Mouse (Mus musculus): ENCODE results near the gene Actr2. TPM values are rescaled to one million over a fixed set of nuclear protein-coding genes. Genes with fewer than 3 reads are reported as not detected.
"Not testable (repeated sequence)": the region's sequence is repeated elsewhere in the genome, so short reads cannot be mapped to it uniquely, and the experiment has no call there.

Gene Actr2
- total RNA-seq, 2 experiments from 2014 or later, result 72.9 to 79.1 TPM

- intact Hi-C loops (cut with DNase I), result no loop called here
- no peak for DNase-seq (ENCODE audit: low spot score)
Observed at GRCm38 (mm10) chr11:20126673-20127516, 14.2 kb upstream of the Actr2 start.

GRCm38 (mm10) chr11:20125423-20125822, 12.7 kb upstream of the Actr2 start:
- DNase-seq (ENCODE audit: low spot score), result no peak
- intact Hi-C loops (cut with DNase I), result no loop called here

- intact Hi-C loops (cut with DNase I), result no loop called here
- DNase-seq (ENCODE audit: low spot score), result no peak
Observed at GRCm38 (mm10) chr11:20116701-20117100, 4.0 kb upstream of the Actr2 start.

GRCm38 (mm10) chr11:20116030-20116551, 3.4 kb upstream of the Actr2 start:
- intact Hi-C loops (cut with DNase I), result no loop called here
- DNase-seq (ENCODE audit: low spot score), result no peak

- peak; percentile 74 for DNase-seq (ENCODE audit: low spot score)
- intact Hi-C loops (cut with DNase I), result no loop called here
Observed at GRCm38 (mm10) chr11:20112006-20112740, 540 bp downstream of the Actr2 start.

GRCm38 (mm10) chr11:20108151-20108550, 4.6 kb downstream of the Actr2 start:
- no peak for DNase-seq (ENCODE audit: low spot score)
- intact Hi-C loops (cut with DNase I), result no loop called here

- intact Hi-C loops (cut with DNase I), result no loop called here
- DNase-seq (ENCODE audit: low spot score), result no peak
Observed at GRCm38 (mm10) chr11:20107683-20108082, 5.0 kb downstream of the Actr2 start.

GRCm38 (mm10) chr11:20106946-20107345, 5.8 kb downstream of the Actr2 start:
- DNase-seq (ENCODE audit: low spot score), result no peak
- intact Hi-C loops (cut with DNase I), result no loop called here

- intact Hi-C loops (cut with DNase I), result no loop called here
- DNase-seq (ENCODE audit: low spot score), result no peak
Observed at GRCm38 (mm10) chr11:20103949-20104348, 8.8 kb downstream of the Actr2 start.

- intact Hi-C loops (cut with DNase I), result no loop called here
- no peak for DNase-seq (ENCODE audit: low spot score)
Observed at GRCm38 (mm10) chr11:20086306-20086705, 26.4 kb downstream of the Actr2 start.

GRCm38 (mm10) chr11:20085635-20086034, 27.1 kb downstream of the Actr2 start:
- intact Hi-C loops (cut with DNase I), result no loop called here

GRCm38 (mm10) chr11:20075415-20075814, 37.3 kb downstream of the Actr2 start:
- intact Hi-C loops (cut with DNase I), result no loop called here
- no peak for DNase-seq (ENCODE audit: low spot score)

More at GRCm38 (mm10) chr11:20085635-20086034, 27.1 kb downstream of the Actr2 start:
- no peak for DNase-seq (ENCODE audit: low spot score)

GRCm38 (mm10) chr11:20072826-20073225, 39.9 kb downstream of the Actr2 start:
- DNase-seq (ENCODE audit: low spot score), result no peak
- intact Hi-C loops (cut with DNase I), result loop anchor here (2.0 to 5.0 kb wide), 2 partner anchors 151 to 242 kb away; partner anchors contain the start of gene Spred2

GRCm38 (mm10) chr11:20072174-20072573, 40.5 kb downstream of the Actr2 start:
- no peak for DNase-seq (ENCODE audit: low spot score)
- intact Hi-C loops (cut with DNase I), result loop anchor here (2.0 to 5.0 kb wide), 2 partner anchors 150 to 241 kb away; partner anchors contain the start of gene Spred2

GRCm38 (mm10) chr11:20068346-20069004, 44.2 kb downstream of the Actr2 start:
- intact Hi-C loops (cut with DNase I), result no loop called here
- DNase-seq (ENCODE audit: low spot score), result no peak

- DNase-seq (ENCODE audit: low spot score), result no peak
- intact Hi-C loops (cut with DNase I), result no loop called here
Observed at GRCm38 (mm10) chr11:20067521-20067920, 45.2 kb downstream of the Actr2 start.

- intact Hi-C loops (cut with DNase I), result no loop called here
- no peak for DNase-seq (ENCODE audit: low spot score)
Observed at GRCm38 (mm10) chr11:20066106-20066505, 46.6 kb downstream of the Actr2 start.

GRCm38 (mm10) chr11:20064926-20065325, 47.8 kb downstream of the Actr2 start:
- intact Hi-C loops (cut with DNase I), result no loop called here
- DNase-seq (ENCODE audit: low spot score), result no peak

GRCm38 (mm10) chr11:20064086-20064485, 48.6 kb downstream of the Actr2 start:
- DNase-seq (ENCODE audit: low spot score); intact Hi-C loops (cut with DNase I): not testable (repeated sequence)

- DNase-seq (ENCODE audit: low spot score); intact Hi-C loops (cut with DNase I): not testable (repeated sequence)
Observed at GRCm38 (mm10) chr11:20062801-20063200, 49.9 kb downstream of the Actr2 start.

Data from heart, postnatal 25 days (tissue).